Mouse (Mus musculus) adrenal gland, postnatal 4 days (tissue): ENCODE results near the gene Amd2. TPM values are rescaled to one million over a fixed set of nuclear protein-coding genes. Genes with fewer than 3 reads are reported as not detected.

Experiments
- DNase-seq, 2 experiments: peaks; one replicate each; pipeline ENCODE4 v3.0.0; 2021 to 2022; ENCODE audit warnings: low spot score in 2 of 2, mixed read lengths in 2 of 2
- long read RNA-seq, 2 experiments: library from polyadenylated mRNA; stranded (forward); transcript quantifications; one replicate each; pipeline ENCODE4 v2.0.0; 2021
- total RNA-seq, 2 experiments: library from RNA; stranded (reverse); gene quantifications; 2 replicates each; pipeline ENCODE4 v1.2.3; 2021

Gene Amd2
- total RNA-seq: 1 to 10 TPM; 8.7 to 8.9 TPM
- long read RNA-seq, experiment 1, transcript Amd2-201 (1 exons, 3,218 nt): major isoform, 12 of 12 reads
- long read RNA-seq, experiment 1, partial matches to known transcripts: 0 of 12 reads
- long read RNA-seq, experiment 1, other reads (novel, unspliced or antisense): 0 of 12 reads
- long read RNA-seq, experiment 2, transcript Amd2-201 (1 exons, 3,218 nt): major isoform, 5 of 5 reads
- long read RNA-seq, experiment 2, partial matches to known transcripts: 0 of 5 reads
- long read RNA-seq, experiment 2, other reads (novel, unspliced or antisense): 0 of 5 reads

DNA sequence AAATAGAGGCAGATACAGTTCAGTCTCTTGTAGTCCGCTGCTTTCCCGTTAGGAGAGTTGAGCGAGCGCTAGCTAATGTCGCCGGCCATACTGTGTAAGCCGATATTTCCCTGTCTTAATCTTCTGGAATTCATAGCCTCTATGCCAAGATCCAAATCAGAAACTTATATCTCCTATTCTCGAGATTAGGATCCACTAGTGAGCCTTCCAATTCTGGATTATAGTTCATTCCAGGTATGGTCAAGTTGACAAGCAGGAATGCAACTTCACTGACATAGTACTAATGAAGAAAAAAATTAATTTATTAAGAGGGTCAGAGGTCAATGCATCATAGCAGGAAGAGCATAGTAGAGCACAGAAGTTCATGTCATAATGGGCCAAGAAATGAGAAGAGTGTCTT is at the start of gene Amd2:
Gene Amd2, minus strand, starts transcription at position 101 of the 400 bp plus-strand sequence.
- DNase-seq: no peak

DNA sequence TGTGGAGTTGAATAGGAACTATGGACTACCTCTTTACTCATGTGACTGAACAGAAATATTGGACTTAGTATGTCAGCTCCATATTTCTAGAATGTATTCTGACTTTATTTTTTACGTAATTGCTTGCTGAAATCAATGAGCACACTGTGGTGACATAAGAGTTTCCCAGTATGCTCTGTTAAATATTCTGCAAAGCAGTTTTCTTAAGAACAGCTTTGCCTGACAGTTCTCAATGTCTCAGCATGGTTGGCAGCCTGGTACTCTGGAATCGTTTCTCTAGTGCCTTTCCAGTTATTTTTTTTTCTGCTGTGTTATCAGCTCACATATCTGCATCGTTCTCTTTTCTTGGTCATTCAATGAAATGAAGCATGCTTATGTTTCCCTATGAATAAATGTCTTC is 49.6 kb upstream of the Amd2 start:
- DNase-seq: no peak

DNA sequence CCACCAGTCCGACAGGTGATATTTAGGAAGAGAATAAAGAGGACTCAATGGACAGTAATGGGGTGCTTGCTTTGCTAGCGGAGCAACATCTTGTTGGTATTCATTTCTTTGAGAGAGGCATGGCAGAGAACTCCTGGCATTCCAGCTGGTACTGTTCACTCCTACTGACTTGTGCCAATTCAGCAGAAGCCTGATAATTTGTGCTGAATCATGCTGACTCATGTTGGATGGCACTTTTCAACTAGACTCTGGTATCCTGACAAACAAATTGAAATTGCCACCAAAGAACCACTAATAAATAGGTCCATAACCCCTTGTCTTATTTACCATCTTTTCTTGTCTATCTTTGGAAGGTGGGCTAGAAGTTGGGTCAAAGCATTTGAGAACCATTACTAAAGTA is 25.9 kb upstream of the Amd2 start:
- DNase-seq: no peak

- no peak for DNase-seq
These were observed 2.6 kb upstream of the Amd2 start for GRCm38 (mm10) chr10:35714266-35714665.
